Mouse (Mus musculus) embryonic facial prominence, embryonic 13.5 days (tissue): ENCODE measurements around the gene Bcl2l15. TPM values are rescaled to one million over a fixed set of nuclear protein-coding genes. Genes with fewer than 3 reads are reported as not detected.

ENCODE experiments used
- ATAC-seq: fragments of 200-750 bp; cut with Nextera tagmentation; 2 replicates; pipeline ENCODE4 v1.8.0; 2017; ENCODE audit warnings: low read depth; ENCODE audit not compliant: insufficient number of reproducible peaks, insufficient read depth, low FRiP score, low TSS enrichment
- H3K27ac ChIP-seq: fragments of 300-500 bp; sonication (generic); 2 replicates; pipeline ENCODE4 v1.5.1; 2015; ENCODE audit warnings: moderate library complexity, mild to moderate bottlenecking, inconsistent platforms
- H3K27me3 ChIP-seq: fragments of 300-500 bp; sonication (generic); 2 replicates; pipeline ENCODE4 v1.6.1; 2015; ENCODE audit warnings: mild to moderate bottlenecking, inconsistent platforms
- H3K36me3 ChIP-seq: fragments of 300-500 bp; sonication (generic); 2 replicates; pipeline ENCODE4 v1.6.1; 2015; ENCODE audit warnings: mild to moderate bottlenecking, inconsistent platforms
- H3K4me1 ChIP-seq: fragments of 300-500 bp; sonication (generic); 2 replicates; pipeline ENCODE4 v1.6.1; 2015; ENCODE audit warnings: inconsistent platforms
- H3K4me2 ChIP-seq: fragments of 300-500 bp; sonication (generic); 2 replicates; pipeline ENCODE4 v1.6.1; 2015; ENCODE audit warnings: moderate library complexity, mild to moderate bottlenecking, inconsistent platforms
- H3K4me3 ChIP-seq: fragments of 300-500 bp; sonication (generic); 2 replicates; pipeline ENCODE4 v1.5.1; 2015; ENCODE audit warnings: mild to moderate bottlenecking, inconsistent platforms
- H3K9ac ChIP-seq: fragments of 300-500 bp; sonication (generic); 2 replicates; pipeline ENCODE4 v1.6.1; 2015; ENCODE audit warnings: mild to moderate bottlenecking, inconsistent platforms
- H3K9me3 ChIP-seq: fragments of 300-500 bp; sonication (generic); 2 replicates; pipeline ENCODE4 v1.6.1; 2016; ENCODE audit warnings: inconsistent platforms
- WGBS: fragments of 180-500 bp; shearing (Covaris S2); methylation state at CpG from one replicate; pipeline ENCODE4 v1.1.7; 2015; ENCODE audit warnings: mixed read lengths; 5-methylcytosine and 5-hydroxymethylcytosine counted together
- polyA plus RNA-seq: library from polyadenylated mRNA; unstranded; fragments of >200 nt; fragmentation: Nextera tagmentation; extraction: Ambion mirVana; gene quantifications from 2 replicates; pipeline ENCODE4 v1.2.1, GENCODE M21; 2015

The Bcl2l15 gene
- polyA plus RNA-seq, 1 experiment from 2014 or later, result 0.37 TPM

DNA sequence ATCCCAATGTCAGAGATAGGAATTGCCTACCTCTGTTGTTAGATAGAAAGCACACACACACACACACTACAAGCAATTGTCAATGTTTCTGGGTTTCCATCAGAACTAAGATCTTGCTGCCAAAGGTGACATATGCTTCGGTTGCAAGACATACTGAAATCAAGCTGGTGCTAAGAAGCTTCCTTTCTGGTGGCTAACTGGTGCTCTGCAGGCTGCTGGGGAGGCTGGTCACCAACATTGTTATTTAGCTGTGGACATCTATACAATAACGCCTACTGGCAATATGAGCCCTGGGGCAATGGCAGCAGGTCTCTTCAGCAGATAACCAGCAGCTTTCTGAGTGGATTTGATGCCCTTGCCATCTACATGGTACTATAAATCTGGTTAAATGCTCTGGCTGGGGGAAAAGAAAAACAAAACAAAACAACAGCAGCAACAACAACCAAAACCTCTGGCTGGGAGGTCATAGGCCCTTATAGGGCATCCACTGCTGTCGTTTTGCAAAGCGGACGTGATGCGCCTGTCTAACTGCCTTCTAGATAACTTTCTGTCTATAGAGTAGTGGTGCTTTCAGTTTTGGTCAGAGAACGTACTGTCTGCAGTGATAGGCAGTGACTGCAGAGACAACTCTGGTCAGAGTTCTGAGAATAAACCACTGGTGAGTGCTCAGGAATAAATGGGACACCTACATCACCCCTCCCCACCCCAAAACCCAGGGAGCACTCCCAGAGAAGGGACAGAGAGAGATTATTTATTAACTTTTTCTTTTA lies 24.8 kb downstream of the Bcl2l15 start:
- Histone ChIP-seq H3K36me3 (no peaks in the 10 kb centered on the region), H3K27ac (no peak overlapping the region), H3K9me3 (no peaks in the 10 kb centered on the region), H3K9ac (no peak overlapping the region), H3K27me3 (no peaks in the 10 kb centered on the region), H3K4me2 (no peak overlapping the region), H3K4me1 (peaks cover 12% of the 10 kb centered on the region; the same call in 1 of the 2 replicates), H3K4me3 (no peak overlapping the region)
- WGBS, result 86% methylated on average over 7 of the region's 7 CpGs
- no peak for ATAC-seq

DNA sequence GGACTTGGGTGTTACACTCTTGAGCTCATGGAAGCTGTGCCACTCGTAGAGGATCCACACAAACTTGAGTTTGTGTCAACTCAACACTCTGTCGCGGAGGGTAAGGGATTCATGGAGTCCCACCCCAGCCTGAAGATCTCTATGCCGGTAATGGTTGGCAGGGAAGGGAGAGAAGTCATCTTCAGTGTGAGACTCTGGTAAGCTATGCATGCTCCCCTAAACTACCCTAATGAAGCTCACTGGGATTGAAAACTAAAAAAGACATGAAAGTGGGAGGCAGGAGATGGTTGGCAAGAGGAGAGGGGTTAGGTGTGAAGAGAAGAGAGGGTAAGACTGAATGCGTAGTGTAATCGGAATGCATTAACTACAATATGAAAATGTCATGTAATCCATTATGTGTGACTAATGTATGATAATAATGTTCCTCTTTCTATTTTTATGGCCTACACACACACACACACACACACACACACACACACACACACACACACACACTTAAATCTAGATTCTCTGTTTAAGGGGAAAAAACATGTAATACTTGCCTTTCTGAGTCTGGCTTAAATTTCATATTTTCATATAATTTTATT lies 25.7 kb downstream of the Bcl2l15 start:
- H3K9me3 ChIP-seq, result no peaks in the 10 kb centered on the region
- peaks cover 12% of the 10 kb centered on the region; the same call in 1 of the 2 replicates for H3K4me1 ChIP-seq
- no peaks in the 10 kb centered on the region for H3K27me3 ChIP-seq
- H3K9ac ChIP-seq, result no peak overlapping the region
- no peak overlapping the region for H3K4me3 ChIP-seq
- H3K36me3 ChIP-seq, result no peaks in the 10 kb centered on the region
- no peak for ATAC-seq
- WGBS, result 88% methylated on average over 6 of the region's 6 CpGs
- H3K27ac ChIP-seq, result no peak overlapping the region
- H3K4me2 ChIP-seq, result no peak overlapping the region

- H3K27ac ChIP-seq, result no peak within 1 kb of the TSS
- peaks cover 12% of the 10 kb centered on the region; the same call in 1 of the 2 replicates for H3K4me1 ChIP-seq
- H3K36me3 ChIP-seq, result no peaks in the 10 kb centered on the region
- no peaks in the 10 kb centered on the region for H3K9me3 ChIP-seq
- H3K27me3 ChIP-seq, result no peaks in the 10 kb centered on the region
- ATAC-seq, result no peak
- WGBS, result 70% methylated on average over 12 of the region's 12 CpGs
- no peak within 1 kb of the TSS for H3K4me2 ChIP-seq
- H3K4me3 ChIP-seq, result no peak within 1 kb of the TSS
- no peak within 1 kb of the TSS for H3K9ac ChIP-seq
These were observed 26.7 kb downstream of the Bcl2l15 start, which contains the start of gene Ptpn22 for GRCm38 (mm10) chr3:103858881-103859801. Ptpn22 (plus strand) TSS chr3:103859795.

DNA sequence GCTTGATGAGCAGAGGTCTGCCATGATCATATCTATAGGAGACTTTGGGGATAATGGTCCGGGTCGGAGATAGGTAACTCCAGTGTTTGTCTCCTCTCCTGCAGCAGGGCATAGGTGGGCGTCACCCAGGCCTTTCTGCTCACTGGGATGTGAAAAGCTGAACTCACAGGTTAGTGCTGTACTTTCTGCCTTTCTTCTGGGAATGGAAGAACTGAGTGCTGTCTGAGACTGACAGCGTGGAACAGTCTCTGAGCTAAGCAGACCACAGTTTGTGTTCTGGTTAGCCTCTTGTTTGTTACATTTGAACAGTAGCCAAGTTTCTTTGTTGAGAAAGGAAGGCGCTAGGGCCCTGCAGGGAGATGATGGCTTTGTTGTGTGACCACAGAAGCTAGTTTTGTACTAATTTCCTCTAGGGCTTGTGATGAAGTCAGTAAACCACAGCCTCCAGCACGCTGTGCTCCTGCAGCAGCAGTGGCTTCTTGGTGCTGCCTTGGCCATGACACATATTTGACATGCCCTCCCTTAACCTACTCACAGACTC lies 27.5 kb downstream of the Bcl2l15 start:
- Histone ChIP-seq H3K9ac (no peak overlapping the region), H3K4me2 (no peak overlapping the region), H3K9me3 (no peaks in the 10 kb centered on the region), H3K27me3 (no peaks in the 10 kb centered on the region), H3K36me3 (no peaks in the 10 kb centered on the region), H3K4me3 (no peak overlapping the region), H3K4me1 (peaks cover 12% of the 10 kb centered on the region; the same call in 1 of the 2 replicates), H3K27ac (no peak overlapping the region)
- WGBS, result 66% methylated on average over 6 of the region's 6 CpGs
- ATAC-seq, result no peak

- no peak for ATAC-seq
- Histone ChIP-seq H3K27me3 (no peaks in the 10 kb centered on the region), H3K4me1 (peaks cover 12% of the 10 kb centered on the region; the same call in 1 of the 2 replicates), H3K9ac (no peak overlapping the region), H3K27ac (no peak overlapping the region), H3K4me2 (no peak overlapping the region), H3K9me3 (no peaks in the 10 kb centered on the region), H3K36me3 (no peaks in the 10 kb centered on the region), H3K4me3 (no peak overlapping the region)
- 77% methylated on average over 4 of the region's 4 CpGs for WGBS
These were observed 30.4 kb downstream of the Bcl2l15 start for GRCm38 (mm10) chr3:103862721-103863220.

DNA sequence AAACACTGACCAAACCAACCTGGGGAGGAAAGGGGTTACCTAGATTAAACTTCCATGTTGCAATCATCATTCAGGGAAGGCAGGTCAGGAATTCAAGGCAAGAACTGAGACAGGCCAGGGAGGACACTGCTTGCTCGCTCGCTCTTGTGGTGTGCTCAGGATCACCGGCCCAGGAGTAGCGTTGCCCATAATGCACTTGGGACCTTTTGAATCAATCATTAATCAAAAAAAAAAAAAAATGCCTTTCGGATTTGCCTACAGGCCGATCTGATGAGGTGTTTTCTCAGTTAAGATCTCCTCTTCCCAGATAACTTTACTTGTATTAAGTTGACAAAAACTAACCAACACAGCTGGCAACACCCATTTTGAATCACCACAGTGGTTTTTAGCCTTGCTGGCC lies 31.8 kb downstream of the Bcl2l15 start:
- Histone ChIP-seq H3K27me3 (no peaks in the 10 kb centered on the region), H3K36me3 (no peaks in the 10 kb centered on the region), H3K27ac (no peak overlapping the region), H3K4me3 (no peak overlapping the region), H3K4me1 (peaks cover 12% of the 10 kb centered on the region; the same call in 1 of the 2 replicates), H3K4me2 (no peak overlapping the region), H3K9me3 (no peaks in the 10 kb centered on the region), H3K9ac (no peak overlapping the region)
- no peak for ATAC-seq
- 93% methylated on average over 6 of the region's 6 CpGs for WGBS

- H3K9ac ChIP-seq, result no peak overlapping the region
- no peak overlapping the region for H3K4me3 ChIP-seq
- no peaks in the 10 kb centered on the region for H3K27me3 ChIP-seq
- no peak overlapping the region for H3K4me2 ChIP-seq
- H3K36me3 ChIP-seq, result no peaks in the 10 kb centered on the region
- no peak for ATAC-seq
- no peaks in the 10 kb centered on the region for H3K9me3 ChIP-seq
- no peak overlapping the region for H3K27ac ChIP-seq
- no peaks in the 10 kb centered on the region for H3K4me1 ChIP-seq
- WGBS, result 84% methylated on average over 5 of the region's 5 CpGs
These were observed 35.1 kb downstream of the Bcl2l15 start for GRCm38 (mm10) chr3:103867424-103867971.

GRCm38 (mm10) chr3:103868008-103868407 lies 35.6 kb downstream of the Bcl2l15 start:
- Histone ChIP-seq H3K27ac (no peak overlapping the region), H3K4me2 (no peak overlapping the region), H3K27me3 (no peaks in the 10 kb centered on the region), H3K4me1 (no peaks in the 10 kb centered on the region), H3K9me3 (no peaks in the 10 kb centered on the region), H3K36me3 (no peaks in the 10 kb centered on the region), H3K4me3 (no peak overlapping the region), H3K9ac (no peak overlapping the region)
- WGBS, result 80% methylated on average over 4 of the region's 4 CpGs
- no peak for ATAC-seq

DNA sequence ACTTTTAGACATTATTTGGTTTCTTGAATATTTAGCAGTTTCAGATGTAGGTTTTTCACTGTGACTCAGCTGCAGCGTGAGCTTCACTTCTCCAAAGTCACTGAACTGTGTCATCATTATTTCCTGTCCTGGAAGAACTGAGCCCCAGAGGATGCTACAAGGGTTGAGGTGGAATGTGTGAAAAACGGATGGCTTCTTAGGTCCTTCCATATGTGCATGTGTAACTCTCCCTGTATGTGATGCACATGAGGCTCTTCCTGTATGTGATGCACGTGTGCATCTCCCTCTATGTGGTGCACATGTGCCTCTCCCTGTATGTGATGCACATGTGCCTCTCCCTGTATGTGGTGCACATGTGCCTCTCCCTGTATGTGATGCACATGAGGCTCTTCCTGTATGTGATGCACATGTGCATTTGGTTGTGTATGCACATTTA lies 40.3 kb downstream of the Bcl2l15 start:
- Histone ChIP-seq H3K9me3 (no peaks in the 10 kb centered on the region), H3K36me3 (no peaks in the 10 kb centered on the region), H3K4me2 (no peak overlapping the region), H3K27me3 (no peaks in the 10 kb centered on the region), H3K4me3 (no peak overlapping the region), H3K27ac (no peak overlapping the region), H3K9ac (no peak overlapping the region), H3K4me1 (no peaks in the 10 kb centered on the region)
- no peak for ATAC-seq
- 57% methylated on average over 3 of the region's 3 CpGs for WGBS

- no peak for ATAC-seq
- Histone ChIP-seq H3K4me3 (no peak overlapping the region), H3K4me1 (no peaks in the 10 kb centered on the region), H3K9me3 (no peaks in the 10 kb centered on the region), H3K27me3 (no peaks in the 10 kb centered on the region), H3K4me2 (no peak overlapping the region), H3K9ac (no peak overlapping the region), H3K27ac (no peak overlapping the region), H3K36me3 (no peaks in the 10 kb centered on the region)
- WGBS, result 70% methylated on average over 7 of the region's 7 CpGs
These were observed 41.9 kb downstream of the Bcl2l15 start for GRCm38 (mm10) chr3:103874329-103874728.

DNA sequence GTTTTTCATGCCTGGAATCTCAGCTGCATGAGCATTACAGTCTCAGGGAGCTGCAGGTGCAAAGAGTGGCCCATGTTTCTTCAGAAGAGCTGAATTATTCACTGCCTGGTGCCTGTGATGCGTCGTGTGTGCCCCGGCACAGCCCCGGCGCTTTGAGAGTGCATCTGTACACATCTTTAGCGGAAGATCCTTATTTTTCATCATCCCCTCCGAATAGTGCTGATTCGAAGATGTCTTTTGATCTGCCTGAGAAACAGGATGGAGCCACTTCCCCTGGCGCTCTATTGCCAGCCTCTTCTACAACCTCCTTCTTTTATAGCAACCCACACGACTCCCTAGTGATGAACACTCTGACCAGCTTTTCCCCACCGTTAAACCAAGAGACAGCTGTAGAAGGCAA lies 53.5 kb downstream of the Bcl2l15 start:
- H3K9ac ChIP-seq, result no peak overlapping the region
- no peaks in the 10 kb centered on the region for H3K9me3 ChIP-seq
- no peaks in the 10 kb centered on the region for H3K36me3 ChIP-seq
- 78% methylated on average over 11 of the region's 11 CpGs for WGBS
- no peak for ATAC-seq
- H3K4me3 ChIP-seq, result no peak overlapping the region
- H3K4me2 ChIP-seq, result no peak overlapping the region
- H3K27ac ChIP-seq, result no peak overlapping the region
- H3K27me3 ChIP-seq, result no peaks in the 10 kb centered on the region
- no peaks in the 10 kb centered on the region for H3K4me1 ChIP-seq
